Mouse (Mus musculus) spleen, postnatal 14 days (tissue): ENCODE results near the gene Gm21708.
"Not testable (repeated sequence)": the region's sequence is repeated elsewhere in the genome, so short reads cannot be mapped to it uniquely, and the experiment has no call there.

Source experiments
- DNase-seq, 2 experiments: peaks; one replicate each; pipeline ENCODE4 v3.0.0; 2021 to 2022; ENCODE audit warnings: low spot score in 2 of 2

Gm21708 gene

GRCm38 (mm10) chrY:3410067-3410466 is at the start of gene Gm21708, which contains the start of gene Gm21704:
Gm21708 (minus strand) TSS chrY:3410167.
Gm21704 (minus strand) TSS chrY:3410167.
- not testable (repeated sequence) for DNase-seq
